Mouse (Mus musculus): ENCODE measurements around the gene Nsf. TPM values are rescaled to one million over a fixed set of nuclear protein-coding genes. Genes with fewer than 3 reads are reported as not detected.

Nsf gene
- total and polyA plus RNA-seq, 3 experiments, result 16.5 to 28.7 (median 26.9) TPM

DNA sequence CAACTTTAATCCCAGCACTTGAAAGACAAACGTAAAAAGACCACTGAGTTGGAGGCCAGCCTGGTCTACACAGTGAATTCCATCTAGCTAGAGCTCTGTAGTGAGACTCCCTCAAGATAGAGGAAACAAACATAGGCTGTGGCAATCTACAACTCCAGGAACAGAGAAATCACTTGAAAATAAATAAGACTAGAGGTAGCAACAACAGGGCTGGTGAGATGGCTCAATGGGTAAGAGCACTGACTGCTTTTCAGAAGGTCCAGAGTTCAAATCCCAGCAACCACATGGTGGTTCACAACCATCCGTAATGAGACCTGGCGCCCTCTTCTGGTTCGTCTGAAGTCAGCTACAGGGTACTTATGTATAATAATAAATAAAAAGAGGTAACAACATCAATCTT is 30.6 kb downstream of the Nsf start:
- WGBS, result 87% methylated on average over 4 of the region's 4 CpGs
- Histone ChIP-seq H3K4me1 (ENCODE audit: control insufficient read depth, insufficient read depth, low read length) (no peaks in the 10 kb centered on the region), H3K9ac (ENCODE audit: low read depth, low read length) (no peak overlapping the region), H3K27ac (no peak overlapping the region), H3K27me3 (ENCODE audit: control insufficient read depth, insufficient read depth, low read length) (no peaks in the 10 kb centered on the region), H3K79me2 (replicated peaks; ENCODE audit: control insufficient read depth, insufficient read depth, low read length) (no peaks in the 10 kb centered on the region), H3K36me3 (ENCODE audit: control insufficient read depth, insufficient read depth, low read length) (no peaks in the 10 kb centered on the region), H3K4me3 (no peak overlapping the region)
- DNase-seq, result no peak
- no peak for TF ChIP-seq EP300 (IDR thresholded peaks at IDR 0.05; ENCODE audit: insufficient read depth, low read depth, low read length)
- no peak for TF ChIP-seq POLR2A (IDR thresholded peaks at IDR 0.05; ENCODE audit: insufficient read depth, low read depth, low read length)
- no peak for TF ChIP-seq CTCF (IDR thresholded peaks at IDR 0.05)
- intact Hi-C loops (cut with DNase I), result no loop called here

DNA sequence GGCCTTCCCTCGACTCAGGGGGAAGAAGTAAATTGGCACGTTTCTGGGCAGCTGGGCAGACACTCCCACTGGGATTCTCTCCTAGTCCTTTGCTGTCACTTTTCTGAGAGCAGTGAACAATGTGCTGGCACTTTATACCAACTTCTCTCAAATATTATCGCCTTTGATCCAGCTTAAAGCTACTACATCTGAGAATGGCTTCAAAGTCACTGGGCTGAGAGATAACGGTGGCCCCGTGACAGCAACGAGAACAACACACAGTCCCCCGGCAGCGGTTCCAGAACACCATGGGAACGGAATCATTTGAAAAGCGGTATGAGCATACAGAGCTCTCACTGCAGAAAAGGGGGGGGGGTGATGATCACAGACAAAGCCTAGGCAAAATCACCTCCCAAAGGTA is 31.0 kb downstream of the Nsf start:
- WGBS, result 87% methylated on average over 10 of the region's 10 CpGs
- intact Hi-C loops (cut with DNase I), result no loop called here
- H3K27me3 ChIP-seq (ENCODE audit: control insufficient read depth, insufficient read depth, low read length), result no peaks in the 10 kb centered on the region

DNA sequence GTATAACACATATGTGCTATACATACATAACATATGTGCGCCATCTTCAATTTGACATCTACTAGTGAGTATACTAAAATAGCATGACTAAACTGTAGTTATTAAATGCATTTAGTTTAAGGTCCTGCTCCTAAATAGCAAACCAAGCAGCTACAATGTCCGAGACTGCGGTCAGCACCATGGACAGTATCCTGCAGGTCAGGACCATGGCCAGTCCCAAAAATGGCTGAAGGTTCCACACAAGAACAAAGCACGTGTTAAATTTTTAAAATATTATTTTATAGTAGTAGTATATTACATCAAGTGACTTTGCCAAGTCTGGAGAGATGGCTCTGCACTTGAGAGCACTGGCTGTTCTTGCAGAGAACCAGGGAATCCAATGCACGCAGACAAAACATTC is 33.2 kb downstream of the Nsf start:
- 60% methylated on average over 5 of the region's 5 CpGs for WGBS
- peak; percentile 19 to 66 for DNase-seq
- no peaks in the 10 kb centered on the region for H3K4me1 ChIP-seq (ENCODE audit: control insufficient read depth, insufficient read depth, low read length)
- TF ChIP-seq CTCF (IDR thresholded peaks at IDR 0.05), result no peak
- TF ChIP-seq EP300 (IDR thresholded peaks at IDR 0.05; ENCODE audit: insufficient read depth, low read depth, low read length), result no peak
- TF ChIP-seq POLR2A (IDR thresholded peaks at IDR 0.05; ENCODE audit: insufficient read depth, low read depth, low read length), result no peak
- intact Hi-C loops (cut with DNase I), result no loop called here
- H3K36me3 ChIP-seq (ENCODE audit: control insufficient read depth, insufficient read depth, low read length), result no peaks in the 10 kb centered on the region
- H3K4me3 ChIP-seq, result no peak overlapping the region
- H3K27me3 ChIP-seq (ENCODE audit: control insufficient read depth, insufficient read depth, low read length), result no peaks in the 10 kb centered on the region
- H3K9ac ChIP-seq (ENCODE audit: low read depth, low read length), result no peak overlapping the region
- no peaks in the 10 kb centered on the region for H3K79me2 ChIP-seq (replicated peaks; ENCODE audit: control insufficient read depth, insufficient read depth, low read length)
- H3K27ac ChIP-seq, result no peak overlapping the region

More for the DNA sequence above, 31.0 kb downstream of the Nsf start:
- Histone ChIP-seq H3K27ac (no peak overlapping the region), H3K4me1 (ENCODE audit: control insufficient read depth, insufficient read depth, low read length) (no peaks in the 10 kb centered on the region), H3K4me3 (no peak overlapping the region), H3K36me3 (ENCODE audit: control insufficient read depth, insufficient read depth, low read length) (no peaks in the 10 kb centered on the region), H3K79me2 (replicated peaks; ENCODE audit: control insufficient read depth, insufficient read depth, low read length) (no peaks in the 10 kb centered on the region), H3K9ac (ENCODE audit: low read depth, low read length) (no peak overlapping the region)
- DNase-seq, result no peak
- no peak for TF ChIP-seq CTCF (IDR thresholded peaks at IDR 0.05)
- no peak for TF ChIP-seq POLR2A (IDR thresholded peaks at IDR 0.05; ENCODE audit: insufficient read depth, low read depth, low read length)
- TF ChIP-seq EP300 (IDR thresholded peaks at IDR 0.05; ENCODE audit: insufficient read depth, low read depth, low read length), result no peak

DNA sequence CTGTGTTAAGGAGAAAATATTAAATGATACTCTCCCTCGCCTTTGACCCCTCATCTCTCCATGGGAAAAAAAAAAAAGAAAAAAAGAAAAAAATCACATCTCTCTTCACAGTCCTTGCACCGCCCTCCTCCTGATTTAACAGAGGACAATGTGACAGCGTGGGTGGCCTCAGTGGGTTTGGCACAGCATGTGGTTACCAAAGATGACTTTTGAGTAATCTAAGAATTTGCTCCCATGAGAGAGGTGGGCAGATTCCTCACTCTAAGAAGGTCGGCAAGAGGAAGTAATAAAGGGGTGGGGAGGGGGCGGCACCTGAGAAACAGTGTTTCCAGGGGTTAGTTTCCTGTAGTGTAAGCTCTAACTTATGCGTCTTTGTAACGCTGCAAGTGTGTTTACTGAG is 37.0 kb downstream of the Nsf start:
- no peak overlapping the region for H3K9ac ChIP-seq (ENCODE audit: low read depth, low read length)
- H3K4me3 ChIP-seq, result no peak overlapping the region
- no peak overlapping the region for H3K27ac ChIP-seq
- no peak for DNase-seq
- TF ChIP-seq CTCF (IDR thresholded peaks at IDR 0.05) (no peak), POLR2A (IDR thresholded peaks at IDR 0.05; ENCODE audit: insufficient read depth, low read depth, low read length) (no peak), EP300 (IDR thresholded peaks at IDR 0.05; ENCODE audit: insufficient read depth, low read depth, low read length) (no peak)
- intact Hi-C loops (cut with DNase I), result no loop called here
- WGBS, result 74% methylated on average over 7 of the region's 7 CpGs
- H3K4me1 ChIP-seq (ENCODE audit: control insufficient read depth, insufficient read depth, low read length), result no peaks in the 10 kb centered on the region
- no peaks in the 10 kb centered on the region for H3K36me3 ChIP-seq (ENCODE audit: control insufficient read depth, insufficient read depth, low read length)
- H3K79me2 ChIP-seq (replicated peaks; ENCODE audit: control insufficient read depth, insufficient read depth, low read length), result no peaks in the 10 kb centered on the region
- H3K27me3 ChIP-seq (ENCODE audit: control insufficient read depth, insufficient read depth, low read length), result no peaks in the 10 kb centered on the region

DNA sequence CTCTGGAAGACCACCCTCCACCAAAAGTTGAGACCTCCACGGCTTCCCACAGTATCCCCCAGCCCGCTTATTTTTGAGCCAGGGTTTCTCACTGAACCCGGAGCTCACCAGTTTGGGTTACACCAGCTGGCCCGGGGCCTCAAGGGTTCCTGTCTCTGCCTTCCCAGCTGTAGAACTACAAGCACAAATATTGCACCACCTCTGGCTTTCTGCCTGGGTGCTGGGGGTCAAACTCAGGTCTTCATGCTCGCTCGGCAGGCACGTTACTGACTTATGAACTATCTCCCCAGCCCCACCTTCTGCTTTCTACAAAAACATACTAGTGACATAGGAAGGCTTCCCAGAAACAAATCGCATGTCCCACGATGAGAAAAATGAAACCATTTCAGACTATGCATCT is 38.2 kb downstream of the Nsf start:
- Histone ChIP-seq H3K79me2 (replicated peaks; ENCODE audit: control insufficient read depth, insufficient read depth, low read length) (no peaks in the 10 kb centered on the region), H3K27me3 (ENCODE audit: control insufficient read depth, insufficient read depth, low read length) (no peaks in the 10 kb centered on the region), H3K36me3 (ENCODE audit: control insufficient read depth, insufficient read depth, low read length) (no peaks in the 10 kb centered on the region), H3K4me1 (ENCODE audit: control insufficient read depth, insufficient read depth, low read length) (no peaks in the 10 kb centered on the region), H3K4me3 (no peak overlapping the region), H3K9ac (ENCODE audit: low read depth, low read length) (no peak overlapping the region), H3K27ac (no peak overlapping the region)
- intact Hi-C loops (cut with DNase I), result no loop called here
- no peak for DNase-seq
- 93% methylated on average over 9 of the region's 9 CpGs for WGBS
- TF ChIP-seq POLR2A (IDR thresholded peaks at IDR 0.05; ENCODE audit: insufficient read depth, low read depth, low read length) (no peak), EP300 (IDR thresholded peaks at IDR 0.05; ENCODE audit: insufficient read depth, low read depth, low read length) (no peak), CTCF (IDR thresholded peaks at IDR 0.05) (no peak)

DNA sequence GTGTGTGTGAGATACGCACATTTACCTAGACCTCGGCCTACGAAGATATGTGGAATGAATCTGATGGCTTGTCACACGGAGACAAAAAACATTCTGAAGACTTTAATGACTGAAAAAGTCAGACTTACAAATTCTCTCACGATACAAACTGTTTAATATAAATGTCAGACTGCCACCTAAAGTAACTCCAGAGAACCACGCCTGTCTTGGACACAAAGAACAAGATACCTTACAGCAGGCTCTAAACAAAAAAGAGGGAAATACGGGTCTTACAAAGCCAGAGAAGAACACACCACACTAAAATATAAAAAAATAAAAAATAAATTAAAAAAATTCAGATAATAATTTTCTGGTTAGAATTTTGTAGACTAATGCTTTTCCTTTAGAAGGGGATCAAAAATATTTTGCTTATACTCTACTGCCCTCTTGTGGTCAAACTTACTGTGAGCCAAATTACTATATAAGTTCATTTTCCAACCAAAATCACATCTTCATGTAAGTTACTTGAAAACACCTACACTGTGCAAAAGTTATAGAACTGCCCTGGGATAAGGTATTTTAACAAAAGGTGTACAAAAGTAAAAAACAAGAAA is 42.8 kb downstream of the Nsf start:
- H3K79me2 ChIP-seq (replicated peaks; ENCODE audit: control insufficient read depth, insufficient read depth, low read length), result no peaks in the 10 kb centered on the region
- H3K4me1 ChIP-seq (ENCODE audit: control insufficient read depth, insufficient read depth, low read length), result no peaks in the 10 kb centered on the region
- 73% methylated on average over 7 of the region's 7 CpGs for WGBS
- TF ChIP-seq POLR2A (IDR thresholded peaks at IDR 0.05; ENCODE audit: insufficient read depth, low read depth, low read length) (no peak), CTCF (IDR thresholded peaks at IDR 0.05) (peak; percentile 89)
- H3K27me3 ChIP-seq (ENCODE audit: control insufficient read depth, insufficient read depth, low read length), result no peaks in the 10 kb centered on the region
- H3K36me3 ChIP-seq (ENCODE audit: control insufficient read depth, insufficient read depth, low read length), result no peaks in the 10 kb centered on the region
- no peak overlapping the region for H3K4me3 ChIP-seq
- no peak overlapping the region for H3K27ac ChIP-seq
- intact Hi-C loops (cut with DNase I), result loop anchor here (1.0 kb wide), 2 partner anchors 148 to 272 kb away; no protein-coding TSS in a partner anchor
- H3K9ac ChIP-seq (ENCODE audit: low read depth, low read length), result no peak overlapping the region
- DNase-seq, result no peak
